Comparison of ENCODE assay signal across 8 mouse cellular contexts in the genomic region with DNA sequence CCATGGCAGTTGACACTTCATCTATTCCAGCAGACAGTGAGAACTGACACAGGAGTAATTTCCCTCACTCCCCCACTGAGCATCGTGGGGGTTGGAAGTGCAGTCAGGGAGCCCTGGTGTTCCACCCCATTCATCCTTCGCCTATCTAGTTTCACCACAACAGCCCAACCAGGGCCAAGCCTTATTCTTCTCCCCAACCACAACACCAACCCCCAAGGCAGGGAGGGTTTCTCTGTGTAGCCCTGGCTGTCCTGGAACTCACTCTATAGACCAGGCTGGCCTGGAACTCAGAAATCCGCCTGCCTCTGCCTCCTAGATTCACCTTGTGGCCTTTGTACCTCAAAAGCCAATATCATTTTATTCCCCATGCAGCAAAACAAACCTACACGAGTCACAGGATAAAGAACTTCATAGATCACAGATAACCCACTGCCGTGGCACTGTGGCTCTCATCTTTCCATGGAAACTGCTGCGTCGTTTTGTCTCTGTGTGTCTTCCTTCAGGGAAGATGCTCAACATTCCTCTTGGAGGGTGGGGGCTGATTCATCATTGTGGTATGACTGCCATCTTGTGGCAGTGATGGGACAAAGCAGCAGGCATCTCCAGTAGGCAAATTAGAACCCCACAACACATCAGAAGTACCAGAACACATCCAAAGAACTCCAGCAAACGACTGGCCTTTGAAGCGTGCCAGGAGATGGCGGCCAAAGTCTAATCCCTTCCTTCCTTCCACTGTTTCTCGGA.
DNase-seq lines count a peak whose midpoint lies in the region; ATAC-seq and TF ChIP-seq lines count a peak whose summit lies in the region.

No protein-coding gene starts in this region.

- H3K36me3 ChIP-seq in heart, embryonic 11.5 days (ENCODE audit: control insufficient read depth, insufficient read depth, low read length), result no peaks in the 10 kb centered on the region
- no peaks in the 10 kb centered on the region for H3K36me3 ChIP-seq in midbrain, embryonic 10.5 days
- no peaks in the 10 kb centered on the region for H3K36me3 ChIP-seq in stomach, postnatal 0 days (ENCODE audit: control insufficient read depth, insufficient read depth, low read length)

- 37% methylated on average over 11 of the region's 11 CpGs for WGBS in heart, embryonic 11.5 days (ENCODE audit: insufficient replicate concordance)
- WGBS in midbrain, embryonic 10.5 days, result 48% methylated on average over 11 of the region's 11 CpGs
- 31% methylated on average over 11 of the region's 11 CpGs for WGBS in stomach, postnatal 0 days

- no peaks in the 10 kb centered on the region for H3K4me1 ChIP-seq in heart, embryonic 11.5 days (ENCODE audit: control insufficient read depth, insufficient read depth, low read length)
- peaks cover 5% of the 10 kb centered on the region; the same call in 1 of the 2 replicates for H3K4me1 ChIP-seq in midbrain, embryonic 10.5 days
- H3K4me1 ChIP-seq in stomach, postnatal 0 days (replicated peaks; ENCODE audit: control insufficient read depth, insufficient read depth), result no peaks in the 10 kb centered on the region

- H3K4me3 ChIP-seq in heart, embryonic 11.5 days (ENCODE audit: low read depth, low read length), result no peak overlapping the region
- H3K4me3 ChIP-seq in midbrain, embryonic 10.5 days, result no peak overlapping the region
- no peak overlapping the region for H3K4me3 ChIP-seq in stomach, postnatal 0 days (ENCODE audit: low read depth, low read length)

- H3K4me2 ChIP-seq in heart, embryonic 11.5 days, result no peak overlapping the region
- no peak overlapping the region for H3K4me2 ChIP-seq in stomach, postnatal 0 days (replicated peaks; ENCODE audit: low read depth)

- intact Hi-C loops in heart, postnatal 14 days (cut with DNase I), result loop anchor here (1.0 to 5.0 kb wide), 3 partner anchors 262 to 667 kb away; no protein-coding TSS in a partner anchor

- H3K27ac ChIP-seq in heart, embryonic 11.5 days (ENCODE audit: low read depth, low read length), result no peak overlapping the region
- no peak overlapping the region for H3K27ac ChIP-seq in midbrain, embryonic 10.5 days (replicated peaks)
- H3K27ac ChIP-seq in stomach, postnatal 0 days (replicated peaks), result no peak overlapping the region

- peak; percentile 86 for TF ChIP-seq CTCF in stomach, postnatal 0 days (IDR thresholded peaks at IDR 0.05; ENCODE audit: low read depth)

- no peaks in the 10 kb centered on the region for H3K9me3 ChIP-seq in heart, embryonic 11.5 days (replicated peaks; ENCODE audit: control insufficient read depth, low read length)
- H3K9me3 ChIP-seq in midbrain, embryonic 10.5 days (replicated peaks), result no peaks in the 10 kb centered on the region
- no peaks in the 10 kb centered on the region for H3K9me3 ChIP-seq in stomach, postnatal 0 days (ENCODE audit: control insufficient read depth, low read length)

- TF ChIP-seq EP300 in stomach, postnatal 0 days (optimal IDR thresholded peaks at IDR 0.05), result no peak

- no peak overlapping the region for H3K9ac ChIP-seq in heart, embryonic 11.5 days (ENCODE audit: low read depth, low read length)
- H3K9ac ChIP-seq in stomach, postnatal 0 days (ENCODE audit: low read length), result no peak overlapping the region

- ATAC-seq in heart, embryonic 11.5 days (replicated peaks; ENCODE audit: insufficient number of reproducible peaks, low FRiP score, low TSS enrichment), result no peak
- ATAC-seq in hematopoietic stem cell, adult 5-6 weeks (replicated peaks in 1 of 2; ENCODE audit: insufficient read depth in 1 of 2, low FRiP score in 2 of 2, low TSS enrichment in 1 of 2, low read depth in 1 of 2, poor library complexity in 2 of 2, severe bottlenecking in 2 of 2), result peak; percentile 58 to 68; a peak in 3 of 4 replicates
- no peak for ATAC-seq in stomach, postnatal 0 days (ENCODE audit: low FRiP score, low TSS enrichment)

- H3K27me3 ChIP-seq in heart, embryonic 11.5 days (ENCODE audit: control insufficient read depth, insufficient read depth, low read length), result no peaks in the 10 kb centered on the region; the same call in 1 of the 2 replicates
- H3K27me3 ChIP-seq in midbrain, embryonic 10.5 days (ENCODE audit: low read depth, poor library complexity, severe bottlenecking), result no peaks in the 10 kb centered on the region
- no peaks in the 10 kb centered on the region for H3K27me3 ChIP-seq in stomach, postnatal 0 days (ENCODE audit: control insufficient read depth, insufficient read depth, low read length)

- peak; percentile 32 to 45 for DNase-seq in heart, postnatal 14 days
- DNase-seq in adrenal gland, adult 18-20 months (ENCODE audit: low spot score in 2 of 2), result peak; percentile 24 to 33
- DNase-seq in embryo, embryonic 10 days (ENCODE audit: low spot score), result peak; percentile 78
- DNase-seq in layer of hippocampus, postnatal 25 days (ENCODE audit: extremely low spot score in 1 of 2, low spot score in 1 of 2), result peak; percentile 48 to 51
- DNase-seq in midbrain, embryonic 10.5 days (ENCODE audit: low spot score), result peak; percentile 54
- DNase-seq in stomach, postnatal 0 days (ENCODE audit: low spot score), result no peak

Comparison
In these comparisons a context has a peak if more than half of its experiments do, and no peak if none do; other contexts are left out.
1. ATAC-seq: peak in hematopoietic stem cell, adult 5-6 weeks (2 of 2); none in heart, embryonic 11.5 days (single experiment) and stomach, postnatal 0 days (single experiment).